Mouse (Mus musculus) forebrain, embryonic 14.5 days (tissue): Measurements from ENCODE around the gene Mettl15. TPM values are rescaled to one million over a fixed set of nuclear protein-coding genes. Genes with fewer than 3 reads are reported as not detected.

ENCODE experiments used
- microRNA-seq: library from miRNA; unstranded; fragments of <30 nt; microRNA quantifications from one replicate; pipeline ENCODE4, GENCODE M21; 2016
- polyA plus RNA-seq: library from polyadenylated mRNA; unstranded; fragments of >200 nt; fragmentation: Nextera tagmentation; extraction: Ambion mirVana; gene quantifications from 2 replicates; pipeline ENCODE4 v1.2.1, GENCODE M21; 2014

Mettl15 gene
- polyA plus RNA-seq, 1 experiment from 2014 or later: 12.4 TPM

Small RNA genes lying within 50 kb of the gene (microRNA-seq; reads per million reads assigned to microRNA genes)
- gene Gm24115: not detected

Other genes with a start within 250 kb of the Mettl15 start
- 19.1 and 20.5 TPM in 2 replicates for gene Kif18a, start within 50 bp of the Mettl15 start, polyA plus RNA-seq